Mouse (Mus musculus) hindbrain, embryonic 13.5 days (tissue): ENCODE data around the gene Dalrd3. TPM values are rescaled to one million over a fixed set of nuclear protein-coding genes. Genes with fewer than 3 reads are reported as not detected.

ENCODE experiments used
- ATAC-seq: fragments of 200-750 bp; cut with Nextera tagmentation; 2 replicates; pipeline ENCODE4 v1.8.0; 2017; ENCODE audit warnings: moderate TSS enrichment; ENCODE audit not compliant: low FRiP score
- H3K27ac ChIP-seq: fragments of 300-500 bp; sonication (generic); 2 replicates; pipeline ENCODE4 v1.5.1; 2015; ENCODE audit warnings: inconsistent platforms, mild to moderate bottlenecking, moderate library complexity
- H3K27me3 ChIP-seq: fragments of 300-500 bp; sonication (generic); 2 replicates; pipeline ENCODE4 v1.6.1; 2015; ENCODE audit warnings: mild to moderate bottlenecking, inconsistent platforms
- H3K36me3 ChIP-seq: fragments of 300-500 bp; sonication (generic); 2 replicates; pipeline ENCODE4 v1.6.1; 2015; ENCODE audit warnings: mild to moderate bottlenecking, inconsistent platforms
- H3K4me1 ChIP-seq: fragments of 300-500 bp; sonication (generic); replicated peaks from 2 replicates; pipeline ENCODE4 v1.6.1; 2015; ENCODE audit warnings: inconsistent platforms
- H3K4me2 ChIP-seq: fragments of 300-500 bp; sonication (generic); 2 replicates; pipeline ENCODE4 v1.6.1; 2015; ENCODE audit warnings: inconsistent platforms, mild to moderate bottlenecking, moderate library complexity
- H3K4me3 ChIP-seq: fragments of 300-500 bp; sonication (generic); 2 replicates; pipeline ENCODE4 v1.5.1; 2015; ENCODE audit warnings: mild to moderate bottlenecking, inconsistent platforms
- H3K9ac ChIP-seq: fragments of 300-500 bp; sonication (generic); 2 replicates; pipeline ENCODE4 v1.6.1; 2015; ENCODE audit warnings: mild to moderate bottlenecking, inconsistent platforms
- H3K9me3 ChIP-seq: fragments of 300-500 bp; sonication (generic); 2 replicates; pipeline ENCODE4 v1.6.1; 2016; ENCODE audit warnings: inconsistent platforms
- WGBS: fragments of 180-500 bp; shearing (Covaris S2); methylation state at CpG from one replicate; pipeline ENCODE4 v1.1.7; 2015; 5-methylcytosine and 5-hydroxymethylcytosine counted together
- polyA plus RNA-seq: library from polyadenylated mRNA; unstranded; fragments of >200 nt; fragmentation: Nextera tagmentation; extraction: Ambion mirVana; gene quantifications from 2 replicates; pipeline ENCODE4 v1.2.1, GENCODE M21; 2015

Gene Dalrd3
- 285 and 314 TPM in 2 replicates for polyA plus RNA-seq

DNA sequence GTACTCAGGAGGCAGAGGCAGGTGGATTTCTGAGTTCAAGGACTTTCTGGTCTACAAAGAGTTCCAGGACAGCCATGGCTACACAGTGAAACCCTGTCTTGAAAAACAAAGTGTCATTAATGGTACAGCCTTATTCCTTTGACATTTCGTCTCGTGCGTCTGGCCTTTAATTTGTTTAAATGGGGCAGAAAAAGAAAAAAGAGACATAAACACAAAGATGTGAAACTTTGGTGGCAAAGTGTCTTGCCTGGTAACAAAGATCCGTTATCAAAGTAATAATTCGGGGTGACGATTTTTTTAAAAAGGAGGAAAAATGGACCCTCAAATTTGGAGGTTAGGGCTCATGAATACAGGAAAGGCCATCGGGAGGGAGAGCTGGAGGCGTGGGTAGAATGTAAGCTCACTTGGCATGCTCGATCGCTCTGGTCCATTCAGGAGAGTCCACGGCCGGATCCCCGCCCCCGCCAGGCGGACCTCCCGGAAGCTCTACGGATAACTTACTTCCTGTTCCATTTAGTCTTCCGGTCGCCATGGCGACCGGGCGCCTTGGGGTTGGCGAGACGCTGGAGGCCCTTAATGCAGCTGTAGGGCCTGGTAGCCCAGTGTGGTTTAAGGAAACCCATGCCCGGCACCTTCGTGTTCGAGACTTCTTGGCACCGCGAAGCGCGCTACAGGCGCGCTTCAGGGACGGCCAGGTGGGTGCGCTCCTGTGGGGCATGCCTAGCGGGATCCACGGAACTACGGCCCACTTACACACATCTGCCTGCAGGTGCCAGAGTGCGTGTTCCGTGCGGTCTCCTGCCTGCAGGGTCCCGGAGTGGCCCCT is at the start of gene Dalrd3:
Gene Dalrd3, plus strand, starts transcription at position 506 of the 826 bp plus-strand sequence.
- no peaks in the 10 kb centered on the region for H3K27me3 ChIP-seq
- peak within 1 kb of the TSS; percentile 77 for H3K9ac ChIP-seq
- WGBS = 6% methylated on average over 42 of the region's 42 CpGs
- no peaks in the 10 kb centered on the region for H3K9me3 ChIP-seq
- H3K36me3 ChIP-seq = peaks cover 54% of the 10 kb centered on the region
- peak within 1 kb of the TSS; percentile 83 for H3K27ac ChIP-seq
- H3K4me1 ChIP-seq = peaks cover 64% of the 10 kb centered on the region
- H3K4me2 ChIP-seq = peak within 1 kb of the TSS; percentile 98
- H3K4me3 ChIP-seq = peak within 1 kb of the TSS; percentile 63
- ATAC-seq = peak; percentile 67

DNA sequence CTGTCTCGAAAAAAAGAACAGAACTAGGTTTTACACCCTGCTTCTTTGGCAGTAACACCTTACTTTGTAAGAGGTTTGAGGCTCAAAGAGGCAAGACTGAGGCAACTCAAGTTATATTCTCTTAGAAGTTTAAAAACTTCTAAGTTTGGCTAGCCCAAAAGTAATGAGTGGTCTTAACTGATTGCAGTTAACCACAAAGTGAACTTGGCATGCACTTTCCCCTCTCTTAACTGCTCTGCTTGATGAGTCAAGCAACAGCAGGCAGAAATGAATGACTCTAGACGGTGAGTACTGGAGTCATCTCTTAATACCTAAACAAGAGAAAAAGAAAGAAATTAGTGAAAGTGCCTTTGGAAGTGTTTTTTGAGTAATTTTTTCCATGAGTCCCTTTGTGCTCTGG is 48.1 kb upstream of the Dalrd3 start:
- H3K4me1 ChIP-seq = peaks cover 28% of the 10 kb centered on the region
- 96% methylated on average over 2 of the region's 2 CpGs for WGBS

DNA sequence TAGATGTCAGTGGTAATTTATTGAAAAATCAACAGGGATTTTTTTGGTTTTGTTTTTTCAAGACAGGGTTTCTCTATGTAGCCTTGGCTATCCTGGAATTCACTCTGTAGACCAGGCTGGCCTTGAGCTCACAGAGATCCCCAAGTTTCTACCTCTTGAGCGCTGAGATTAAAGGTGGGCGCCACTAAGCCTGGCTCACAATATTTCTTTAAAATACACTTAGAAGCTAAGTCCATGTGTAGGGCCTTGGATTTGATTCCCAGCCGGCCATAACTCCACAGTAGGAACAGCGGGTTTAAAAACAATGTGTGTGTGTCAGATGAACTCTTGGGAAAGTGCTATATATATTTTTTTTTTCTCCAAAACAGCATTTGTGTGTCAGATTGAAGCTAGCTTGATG is 46.3 kb upstream of the Dalrd3 start:
- WGBS = 95% methylated on average over 4 of the region's 4 CpGs
- H3K9ac ChIP-seq = no peak overlapping the region

More for the DNA sequence above, 48.1 kb upstream of the Dalrd3 start:
- Histone ChIP-seq H3K36me3 (peaks cover 6% of the 10 kb centered on the region; the same call in 1 of the 2 replicates), H3K9ac (no peak overlapping the region), H3K27me3 (no peaks in the 10 kb centered on the region), H3K4me2 (no peak overlapping the region), H3K27ac (no peak overlapping the region), H3K4me3 (no peak overlapping the region), H3K9me3 (no peaks in the 10 kb centered on the region)
- no peak for ATAC-seq

DNA sequence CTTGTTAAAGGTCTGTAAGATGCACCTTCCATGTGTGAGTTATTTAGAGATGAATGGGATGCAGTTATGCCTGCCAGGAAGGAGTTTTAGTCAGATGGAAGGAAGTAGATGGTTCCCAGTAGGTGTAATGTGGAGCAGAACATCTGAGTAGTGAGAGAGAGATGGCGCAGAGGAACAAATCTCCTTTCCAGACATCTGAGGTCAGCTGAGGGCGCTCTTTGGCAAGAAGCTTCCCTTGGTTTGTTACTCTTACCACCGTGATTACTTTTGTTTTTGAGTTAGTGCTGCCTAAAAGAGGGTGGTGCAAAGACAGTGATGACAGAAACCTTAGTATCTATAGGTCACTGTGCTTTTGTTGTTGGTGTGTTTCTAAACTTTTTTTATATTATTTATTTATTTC is 44.3 kb upstream of the Dalrd3 start:
- peaks cover 28% of the 10 kb centered on the region for H3K36me3 ChIP-seq
- no peak for ATAC-seq
- no peak overlapping the region for H3K4me2 ChIP-seq
- WGBS = 88% methylated on average over 3 of the region's 3 CpGs
- H3K4me1 ChIP-seq = peaks cover 11% of the 10 kb centered on the region
- no peaks in the 10 kb centered on the region for H3K27me3 ChIP-seq
- H3K27ac ChIP-seq = no peak overlapping the region
- H3K9ac ChIP-seq = no peak overlapping the region
- no peak overlapping the region for H3K4me3 ChIP-seq
- no peaks in the 10 kb centered on the region for H3K9me3 ChIP-seq

More for the DNA sequence above, 46.3 kb upstream of the Dalrd3 start:
- H3K36me3 ChIP-seq = peaks cover 8% of the 10 kb centered on the region
- no peak overlapping the region for H3K4me2 ChIP-seq
- H3K4me1 ChIP-seq = peaks cover 28% of the 10 kb centered on the region
- H3K9me3 ChIP-seq = no peaks in the 10 kb centered on the region
- no peaks in the 10 kb centered on the region for H3K27me3 ChIP-seq
- ATAC-seq = no peak
- H3K27ac ChIP-seq = no peak overlapping the region
- H3K4me3 ChIP-seq = no peak overlapping the region

GRCm38 (mm10) chr9:108530954-108531353 is 38.7 kb upstream of the Dalrd3 start:
- H3K36me3 ChIP-seq = peaks cover 75% of the 10 kb centered on the region
- H3K4me2 ChIP-seq = no peak overlapping the region
- no peaks in the 10 kb centered on the region for H3K27me3 ChIP-seq
- no peak overlapping the region for H3K9ac ChIP-seq
- 94% methylated on average over 1 of the region's 1 CpGs for WGBS
- H3K4me3 ChIP-seq = no peak overlapping the region
- no peaks in the 10 kb centered on the region for H3K9me3 ChIP-seq
- no peaks in the 10 kb centered on the region for H3K4me1 ChIP-seq
- H3K27ac ChIP-seq = no peak overlapping the region
- no peak for ATAC-seq

GRCm38 (mm10) chr9:108531496-108531895 is 38.2 kb upstream of the Dalrd3 start:
- WGBS = 86% methylated on average over 1 of the region's 1 CpGs
- no peak for ATAC-seq
- Histone ChIP-seq H3K27me3 (no peaks in the 10 kb centered on the region), H3K4me1 (no peaks in the 10 kb centered on the region), H3K27ac (no peak overlapping the region), H3K9ac (no peak overlapping the region), H3K9me3 (no peaks in the 10 kb centered on the region), H3K4me2 (no peak overlapping the region), H3K4me3 (no peak overlapping the region), H3K36me3 (peaks cover 81% of the 10 kb centered on the region)

- no peaks in the 10 kb centered on the region for H3K9me3 ChIP-seq
- peaks cover 91% of the 10 kb centered on the region for H3K36me3 ChIP-seq
- H3K9ac ChIP-seq = no peak overlapping the region
- no peaks in the 10 kb centered on the region for H3K4me1 ChIP-seq
- no peak overlapping the region for H3K27ac ChIP-seq
- no peak overlapping the region for H3K4me2 ChIP-seq
- H3K4me3 ChIP-seq = no peak overlapping the region
- no peaks in the 10 kb centered on the region for H3K27me3 ChIP-seq
- ATAC-seq = no peak
Measured at GRCm38 (mm10) chr9:108540846-108541245, 28.8 kb upstream of the Dalrd3 start.

GRCm38 (mm10) chr9:108545986-108546385 is 23.7 kb upstream of the Dalrd3 start:
- Histone ChIP-seq H3K4me3 (no peak overlapping the region), H3K4me1 (no peaks in the 10 kb centered on the region)
- no peak for ATAC-seq

DNA sequence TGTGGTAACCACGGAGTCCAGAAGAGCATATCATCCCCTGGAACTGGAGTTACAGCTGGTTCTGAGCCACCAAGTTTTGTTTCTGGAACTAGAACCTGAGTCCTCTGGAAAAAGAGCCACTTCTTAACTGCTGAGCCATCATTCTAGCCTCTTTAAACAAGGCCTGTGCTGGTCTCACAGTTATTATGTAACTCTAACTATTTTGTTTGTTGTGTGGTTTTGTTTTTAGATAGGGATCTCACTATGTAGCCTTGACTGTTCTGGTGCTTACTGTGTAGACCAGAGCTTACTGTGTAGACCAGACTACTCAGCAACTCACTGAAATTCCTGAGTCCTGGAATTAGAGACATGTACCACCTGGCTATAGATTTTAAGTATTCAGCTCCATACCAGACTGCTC is 22.8 kb upstream of the Dalrd3 start:
- H3K27ac ChIP-seq = no peak overlapping the region
- no peaks in the 10 kb centered on the region for H3K4me1 ChIP-seq
- no peak overlapping the region for H3K4me2 ChIP-seq
- H3K9ac ChIP-seq = no peak overlapping the region
- H3K9me3 ChIP-seq = no peaks in the 10 kb centered on the region
- peaks cover 86% of the 10 kb centered on the region for H3K36me3 ChIP-seq
- no peaks in the 10 kb centered on the region for H3K27me3 ChIP-seq
- no peak for ATAC-seq
- no peak overlapping the region for H3K4me3 ChIP-seq
- 97% methylated on average over 1 of the region's 1 CpGs for WGBS

More at GRCm38 (mm10) chr9:108545986-108546385, 23.7 kb upstream of the Dalrd3 start:
- peaks cover 91% of the 10 kb centered on the region for H3K36me3 ChIP-seq
- H3K9ac ChIP-seq = no peak overlapping the region
- no peak overlapping the region for H3K27ac ChIP-seq
- H3K9me3 ChIP-seq = no peaks in the 10 kb centered on the region
- H3K4me2 ChIP-seq = no peak overlapping the region
- WGBS = 96% methylated on average over 3 of the region's 3 CpGs
- no peaks in the 10 kb centered on the region for H3K27me3 ChIP-seq

- H3K9me3 ChIP-seq = no peaks in the 10 kb centered on the region
- H3K4me1 ChIP-seq = peaks cover 18% of the 10 kb centered on the region
- H3K9ac ChIP-seq = no peak overlapping the region
- 94% methylated on average over 4 of the region's 4 CpGs for WGBS
- H3K4me3 ChIP-seq = no peak overlapping the region
- no peak overlapping the region for H3K4me2 ChIP-seq
- H3K36me3 ChIP-seq = peaks cover 73% of the 10 kb centered on the region
- no peaks in the 10 kb centered on the region for H3K27me3 ChIP-seq
- H3K27ac ChIP-seq = no peak overlapping the region
- no peak for ATAC-seq
Measured at GRCm38 (mm10) chr9:108559169-108559568, 10.5 kb upstream of the Dalrd3 start.

- Histone ChIP-seq H3K4me1 (peaks cover 18% of the 10 kb centered on the region), H3K27me3 (no peaks in the 10 kb centered on the region), H3K27ac (peak within 1 kb of the TSS; percentile 86), H3K4me3 (peak within 1 kb of the TSS; percentile 55), H3K9me3 (no peaks in the 10 kb centered on the region), H3K4me2 (peak within 1 kb of the TSS; percentile 70), H3K9ac (peak within 1 kb of the TSS; percentile 77), H3K36me3 (peaks cover 74% of the 10 kb centered on the region)
- under 1% methylated on average over 53 of the region's 53 CpGs for WGBS
- ATAC-seq = peak; percentile 99
Measured at GRCm38 (mm10) chr9:108560227-108560841, 9.4 kb upstream of the Dalrd3 start, which contains the start of gene Impdh2. Gene Impdh2, plus strand, starts transcription at chr9:108560286.

- no peak for ATAC-seq
Measured at GRCm38 (mm10) chr9:108563671-108564070, 6.0 kb upstream of the Dalrd3 start.

More at GRCm38 (mm10) chr9:108563671-108564070, 6.0 kb upstream of the Dalrd3 start:
- Histone ChIP-seq H3K4me1 (peaks cover 41% of the 10 kb centered on the region), H3K27ac (no peak overlapping the region), H3K27me3 (no peaks in the 10 kb centered on the region), H3K9me3 (no peaks in the 10 kb centered on the region), H3K4me2 (no peak overlapping the region), H3K4me3 (no peak overlapping the region), H3K36me3 (peaks cover 52% of the 10 kb centered on the region), H3K9ac (no peak overlapping the region)
- 97% methylated on average over 8 of the region's 8 CpGs for WGBS
